Mouse (Mus musculus) left cerebral cortex, postnatal 25 days (tissue): Measurements from ENCODE around the gene Defb29. TPM values are rescaled to one million over a fixed set of nuclear protein-coding genes. Genes with fewer than 3 reads are reported as not detected.
A peak's percentile ranks its signal among the peaks of the same experiment; 100 is the strongest.

Experiments used
- DNase-seq, 2 experiments: peaks; one replicate each; pipeline ENCODE4 v3.0.0; 2022; ENCODE audit warnings: low spot score in 2 of 2, mixed read lengths in 1 of 2
- intact Hi-C: fragments of 180-260 bp; cut with DNase I; formaldehyde crosslinking; loops from one replicate; pipeline ENCODE4 v1.15.1; 2025
- total RNA-seq, 2 experiments: library from RNA; stranded (reverse); gene quantifications; 2 replicates each; pipeline ENCODE4 v1.2.3; 2021

Defb29 gene
- total RNA-seq = not detected

- no peak for DNase-seq
- intact Hi-C loops = loop anchor here (5.0 to 10.0 kb wide), 2 partner anchors 88 to 155 kb away; no protein-coding TSS in a partner anchor
These were observed at the start of gene Defb29 for GRCm38 (mm10) chr2:152539944-152540710. Gene Defb29 (minus strand): TSS chr2:152540098.

- DNase-seq = no peak
- intact Hi-C loops = no loop called here
These were observed 49.1 kb upstream of the Defb29 start for GRCm38 (mm10) chr2:152589021-152589420.

- intact Hi-C loops = no loop called here
- no peak for DNase-seq
These were observed 48.6 kb upstream of the Defb29 start for GRCm38 (mm10) chr2:152588450-152588849.

- DNase-seq = peak in 1 of 2 experiments; percentile 5
- intact Hi-C loops = no loop called here
These were observed 47.1 kb upstream of the Defb29 start for GRCm38 (mm10) chr2:152586926-152587560.

- intact Hi-C loops = no loop called here
- no peak for DNase-seq
These were observed 40.7 kb upstream of the Defb29 start for GRCm38 (mm10) chr2:152580612-152581011.

GRCm38 (mm10) chr2:152580107-152580506, 40.2 kb upstream of the Defb29 start, which contains the start of gene Defb19:
Gene Defb19 (minus strand): TSS chr2:152580312.
- no peak for DNase-seq
- intact Hi-C loops = no loop called here

- DNase-seq = no peak
- intact Hi-C loops = no loop called here
These were observed 33.6 kb upstream of the Defb29 start for GRCm38 (mm10) chr2:152573484-152573883.

- DNase-seq = no peak
- intact Hi-C loops = no loop called here
These were observed 32.4 kb upstream of the Defb29 start, which contains the start of gene Defb21 for GRCm38 (mm10) chr2:152572114-152572794. Gene Defb21 (plus strand): TSS chr2:152572744.

GRCm38 (mm10) chr2:152570313-152570712, 30.4 kb upstream of the Defb29 start:
- intact Hi-C loops = no loop called here

GRCm38 (mm10) chr2:152569881-152570280, 30.0 kb upstream of the Defb29 start:
- intact Hi-C loops = no loop called here
- no peak for DNase-seq

More at GRCm38 (mm10) chr2:152570313-152570712, 30.4 kb upstream of the Defb29 start:
- DNase-seq = no peak

- intact Hi-C loops = no loop called here
- no peak for DNase-seq
These were observed 29.1 kb upstream of the Defb29 start, which contains the start of gene Gm17416 for GRCm38 (mm10) chr2:152569038-152569437. Gene Gm17416 (plus strand): TSS chr2:152569338.

- intact Hi-C loops = no loop called here
- no peak for DNase-seq
These were observed 16.8 kb upstream of the Defb29 start for GRCm38 (mm10) chr2:152556655-152557054.

- DNase-seq = peak; percentile 69 to 77
- intact Hi-C loops = no loop called here
These were observed 14.0 kb upstream of the Defb29 start for GRCm38 (mm10) chr2:152553774-152554423.

- intact Hi-C loops = loop anchor here (10.0 kb wide), 1 partner anchor 163 kb away; no protein-coding TSS in a partner anchor
- DNase-seq = no peak
These were observed 8.2 kb upstream of the Defb29 start for GRCm38 (mm10) chr2:152548124-152548523.

- DNase-seq = peak; percentile 63 to 85
- intact Hi-C loops = loop anchor here (1.0 to 10.0 kb wide), 3 partner anchors 72 to 160 kb away; no protein-coding TSS in a partner anchor
These were observed 4.8 kb upstream of the Defb29 start for GRCm38 (mm10) chr2:152544691-152545090.

- DNase-seq = no peak
- intact Hi-C loops = loop anchor here (5.0 to 10.0 kb wide), 2 partner anchors 91 to 159 kb away; no protein-coding TSS in a partner anchor
These were observed 3.6 kb upstream of the Defb29 start for GRCm38 (mm10) chr2:152543478-152543877.

- intact Hi-C loops = loop anchor here (5.0 to 10.0 kb wide), 2 partner anchors 91 to 158 kb away; no protein-coding TSS in a partner anchor
- no peak for DNase-seq
These were observed 3.0 kb upstream of the Defb29 start for GRCm38 (mm10) chr2:152542897-152543296.

GRCm38 (mm10) chr2:152541979-152542378, 2.1 kb upstream of the Defb29 start:
- intact Hi-C loops = loop anchor here (5.0 to 10.0 kb wide), 2 partner anchors 90 to 157 kb away; no protein-coding TSS in a partner anchor
- no peak for DNase-seq

- no peak for DNase-seq
- intact Hi-C loops = no loop called here
These were observed 21.9 kb downstream of the Defb29 start, which contains the start of gene Defb28 for GRCm38 (mm10) chr2:152517981-152518380. Gene Defb28 (plus strand): TSS chr2:152518255.
